Mouse (Mus musculus): ENCODE data around the gene Ube4b.

Gene Ube4b

GRCm38 (mm10) chr4:149338137-149338536 is 88.4 kb downstream of the Ube4b start:
- no peak for DNase-seq (ENCODE audit: low spot score in 2 of 2)

GRCm38 (mm10) chr4:149337353-149337752 is 89.2 kb downstream of the Ube4b start:
- DNase-seq (ENCODE audit: low spot score in 2 of 2), result no peak

GRCm38 (mm10) chr4:149336302-149336701 is 90.2 kb downstream of the Ube4b start:
- no peak for DNase-seq (ENCODE audit: low spot score in 2 of 2)

- no peak for DNase-seq (ENCODE audit: low spot score in 2 of 2)
Observed at GRCm38 (mm10) chr4:149334881-149335280, 91.7 kb downstream of the Ube4b start.

- no peak for DNase-seq (ENCODE audit: low spot score in 2 of 2)
Observed at GRCm38 (mm10) chr4:149332726-149333125, 93.8 kb downstream of the Ube4b start.

- DNase-seq (ENCODE audit: low spot score in 2 of 2), result no peak
Observed at GRCm38 (mm10) chr4:149330495-149330894, 96.1 kb downstream of the Ube4b start.

GRCm38 (mm10) chr4:149328735-149329134 is 97.8 kb downstream of the Ube4b start:
- DNase-seq (ENCODE audit: low spot score in 2 of 2), result no peak

- no peak for DNase-seq (ENCODE audit: low spot score in 2 of 2)
Observed at GRCm38 (mm10) chr4:149327281-149327680, 99.3 kb downstream of the Ube4b start.

GRCm38 (mm10) chr4:149325411-149326162 is 101.0 kb downstream of the Ube4b start:
- no peak for DNase-seq (ENCODE audit: low spot score in 2 of 2)

GRCm38 (mm10) chr4:149323730-149324129 is 102.8 kb downstream of the Ube4b start:
- DNase-seq (ENCODE audit: low spot score in 2 of 2), result no peak

GRCm38 (mm10) chr4:149322718-149323117 is 103.8 kb downstream of the Ube4b start:
- no peak for DNase-seq (ENCODE audit: low spot score in 2 of 2)

GRCm38 (mm10) chr4:149322286-149322685 is 104.3 kb downstream of the Ube4b start:
- DNase-seq (ENCODE audit: low spot score in 2 of 2), result no peak

- no peak for DNase-seq (ENCODE audit: low spot score in 2 of 2)
Observed at GRCm38 (mm10) chr4:149319088-149319487, 107.5 kb downstream of the Ube4b start.

GRCm38 (mm10) chr4:149317387-149317786 is 109.2 kb downstream of the Ube4b start:
- DNase-seq (ENCODE audit: low spot score in 2 of 2), result no peak

GRCm38 (mm10) chr4:149314275-149314837 is 112.2 kb downstream of the Ube4b start:
- DNase-seq (ENCODE audit: low spot score in 2 of 2), result no peak

- DNase-seq (ENCODE audit: low spot score in 2 of 2), result no peak
Observed at GRCm38 (mm10) chr4:149313558-149314253, 112.8 kb downstream of the Ube4b start.

- no peak for DNase-seq (ENCODE audit: low spot score in 2 of 2)
Observed at GRCm38 (mm10) chr4:149311996-149312395, 114.6 kb downstream of the Ube4b start.

- DNase-seq (ENCODE audit: low spot score in 2 of 2), result no peak
Observed at GRCm38 (mm10) chr4:149308491-149308820, 118.1 kb downstream of the Ube4b start.

GRCm38 (mm10) chr4:149307596-149308490 is 118.7 kb downstream of the Ube4b start, which contains the start of gene Kif1b:
Gene Kif1b (minus strand): TSS chr4:149307693.
- DNase-seq (ENCODE audit: low spot score in 2 of 2), result peak; percentile 98 to 99

GRCm38 (mm10) chr4:149306712-149307595 is 119.6 kb downstream of the Ube4b start:
- peak; percentile 34 to 74 for DNase-seq (ENCODE audit: low spot score in 2 of 2)
